Comparison of ENCODE assay signal across 8 mouse cellular contexts in genomic region chr4:46029552-46029951, GRCm38 (mm10). TPM values are rescaled to one million over a fixed set of nuclear protein-coding genes. Genes with fewer than 3 reads are reported as not detected.
DNase-seq lines count a peak whose midpoint lies in the region; ATAC-seq and TF ChIP-seq lines count a peak whose summit lies in the region.

No protein-coding gene starts in this region.

- peaks cover 5% of the 10 kb centered on the region for H3K4me1 ChIP-seq in heart, adult 2 months (ENCODE audit: control insufficient read depth, insufficient read depth, low read length)
- no peaks in the 10 kb centered on the region for H3K4me1 ChIP-seq in kidney, embryonic 16.5 days (ENCODE audit: insufficient read depth, low read length)

- 47% methylated on average over 9 of the region's 9 CpGs for WGBS in heart, adult 2 months
- WGBS in kidney, embryonic 16.5 days, result 42% methylated on average over 9 of the region's 9 CpGs

- H3K9me3 ChIP-seq in kidney, embryonic 16.5 days (ENCODE audit: low read length), result no peaks in the 10 kb centered on the region

- H3K4me2 ChIP-seq in kidney, embryonic 16.5 days (replicated peaks; ENCODE audit: low read depth, low read length), result no peak overlapping the region

- H3K36me3 ChIP-seq in heart, adult 2 months (ENCODE audit: control insufficient read depth, insufficient read depth, low read length), result no peaks in the 10 kb centered on the region
- H3K36me3 ChIP-seq in kidney, embryonic 16.5 days (ENCODE audit: insufficient read depth, low read length), result no peaks in the 10 kb centered on the region

- no peaks in the 10 kb centered on the region for H3K79me2 ChIP-seq in heart, adult 2 months (replicated peaks; ENCODE audit: control insufficient read depth, insufficient read depth, low read length)

- no peak for DNase-seq in heart, adult 2 months
- DNase-seq in heart, postnatal 25 days (ENCODE audit: low spot score), result no peak
- DNase-seq in right cerebral cortex, postnatal 4 days, result peak; percentile 11
- no peak for DNase-seq in right cerebral cortex, postnatal 25 days
- no peak for DNase-seq in T-cell, adult 2 months (ENCODE audit: low spot score)
- DNase-seq in B cell, adult 2 months, result no peak
- no peak for DNase-seq in left cerebral cortex, adult 11 months (ENCODE audit: low spot score)

- no peak overlapping the region for H3K4me3 ChIP-seq in heart, adult 2 months
- no peak overlapping the region for H3K4me3 ChIP-seq in kidney, embryonic 16.5 days (ENCODE audit: low read length)

- no peak for TF ChIP-seq POLR2A in heart, adult 2 months (IDR thresholded peaks at IDR 0.05; ENCODE audit: insufficient read depth, low read depth, low read length)

- peak; percentile 71 for TF ChIP-seq CTCF in heart, adult 2 months (IDR thresholded peaks at IDR 0.05)

- TF ChIP-seq EP300 in heart, adult 2 months (IDR thresholded peaks at IDR 0.05; ENCODE audit: insufficient read depth, low read depth, low read length), result no peak

- H3K27me3 ChIP-seq in heart, adult 2 months (ENCODE audit: control insufficient read depth, insufficient read depth, low read length), result no peaks in the 10 kb centered on the region
- no peaks in the 10 kb centered on the region for H3K27me3 ChIP-seq in kidney, embryonic 16.5 days (ENCODE audit: insufficient read depth, low read length)

- H3K27ac ChIP-seq in heart, adult 2 months, result no peak overlapping the region
- no peak overlapping the region for H3K27ac ChIP-seq in kidney, embryonic 16.5 days (ENCODE audit: low read length)

- intact Hi-C loops in heart, adult 2 months (cut with DNase I), result loop anchor here (5.0 kb wide), 1 partner anchor 57 kb away; no protein-coding TSS in a partner anchor
- intact Hi-C loops in heart, postnatal 25 days (cut with DNase I), result loop anchor here (5.0 kb wide), 2 partner anchors 57 to 98 kb away; no protein-coding TSS in a partner anchor

- ATAC-seq in kidney, embryonic 16.5 days (ENCODE audit: low FRiP score, low TSS enrichment), result peak; percentile 73; the same call in 1 of the 2 replicates

- H3K9ac ChIP-seq in heart, adult 2 months (ENCODE audit: low read depth, low read length), result no peak overlapping the region
- H3K9ac ChIP-seq in kidney, embryonic 16.5 days (replicated peaks; ENCODE audit: low read length), result no peak overlapping the region

RNA-seq across cellular contexts. Expression of gene Tmod1, which starts 9.2 kb away (rescaled TPM):
- total RNA-seq in heart, adult 2 months (2021), result 100 to 1,000 TPM; 250 to 264 TPM
- 142 and 220 TPM in 2 replicates for polyA plus RNA-seq in heart, adult 2 months (2012; rRNA removed)
- total RNA-seq in heart, postnatal 25 days (2021), result 100 to 1,000 TPM; 279 to 317 TPM
- polyA plus RNA-seq in kidney, embryonic 16.5 days (2015; fragmentation: Nextera tagmentation; extraction: Ambion mirVana), result 6.3 and 7.6 TPM in 2 replicates
